Comparison of ENCODE assay signal across 10 mouse cellular contexts in the genomic region with DNA sequence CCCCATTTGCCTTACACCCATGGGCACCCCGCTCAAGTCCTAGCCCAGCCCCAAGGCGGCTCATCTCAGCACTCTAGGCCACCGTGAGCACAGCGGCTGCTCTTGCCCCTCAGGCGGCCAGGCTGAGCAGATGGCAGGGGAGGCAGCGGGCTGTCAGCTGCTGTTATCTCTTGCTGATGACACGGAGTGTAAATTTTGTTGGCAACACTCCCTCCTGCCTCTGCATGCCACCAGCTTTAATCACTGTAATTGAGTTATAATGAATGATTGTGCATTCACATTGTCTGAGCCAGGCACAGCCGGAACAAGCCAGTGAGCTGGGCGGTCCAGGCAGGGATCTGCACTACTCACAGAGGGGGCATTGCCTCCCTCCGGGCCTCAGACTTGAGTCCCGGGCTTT.
A peak's percentile ranks its signal among the peaks of the same experiment; 100 is the strongest.
DNase-seq lines count a peak whose midpoint lies in the region; ATAC-seq and TF ChIP-seq lines count a peak whose summit lies in the region.
"Had no signal": no experiment of that assay in that cellular context is flagged by ENCODE, and none has a peak within 500 bp of the region (broad histone marks: within the 10 kb centered on the region; RNA-seq: fewer than 3 reads in every experiment).

No protein-coding gene starts in this region.

- no peak overlapping the region for H3K4me3 ChIP-seq in neural tube, embryonic 13.5 days
- no peak overlapping the region for H3K4me3 ChIP-seq in intestine, embryonic 15.5 days (replicated peaks)
- no peak overlapping the region for H3K4me3 ChIP-seq in liver, postnatal 0 days (ENCODE audit: low read depth, low read length)
- H3K4me3 ChIP-seq: erythroblast, embryonic 14.5 days; liver, embryonic 13.5 days had no signal

- no peak overlapping the region for H3K27ac ChIP-seq in neural tube, embryonic 13.5 days (replicated peaks)
- no peak overlapping the region for H3K27ac ChIP-seq in intestine, embryonic 15.5 days
- H3K27ac ChIP-seq in liver, postnatal 0 days (ENCODE audit: low read depth) = no peak overlapping the region
- H3K27ac ChIP-seq: liver, embryonic 13.5 days had no signal

- H3K9me3 ChIP-seq in neural tube, embryonic 13.5 days = no peaks in the 10 kb centered on the region
- H3K9me3 ChIP-seq in intestine, embryonic 15.5 days = no peaks in the 10 kb centered on the region
- H3K9me3 ChIP-seq in liver, postnatal 0 days (ENCODE audit: low read length) = no peaks in the 10 kb centered on the region
- H3K9me3 ChIP-seq: liver, embryonic 13.5 days had no signal

- no peak overlapping the region for H3K9ac ChIP-seq in neural tube, embryonic 13.5 days
- no peak overlapping the region for H3K9ac ChIP-seq in intestine, embryonic 15.5 days
- H3K9ac ChIP-seq in liver, postnatal 0 days (replicated peaks) = no peak overlapping the region
- H3K9ac ChIP-seq: liver, embryonic 13.5 days had no signal

- no peaks in the 10 kb centered on the region for H3K36me3 ChIP-seq in neural tube, embryonic 13.5 days
- no peaks in the 10 kb centered on the region for H3K36me3 ChIP-seq in intestine, embryonic 15.5 days
- H3K36me3 ChIP-seq in liver, postnatal 0 days (replicated peaks; ENCODE audit: insufficient read depth, low read length) = no peaks in the 10 kb centered on the region
- H3K36me3 ChIP-seq: liver, embryonic 13.5 days had no signal

- peak; percentile 92 for DNase-seq in heart, adult 11 months
- DNase-seq in heart, postnatal 10 days = no peak
- DNase-seq in embryo, embryonic 11 days = peak; percentile 52
- DNase-seq in layer of hippocampus, adult 8-10 months (ENCODE audit: low spot score in 2 of 2) = peak; percentile 71 to 72
- DNase-seq in kidney, adult 18-20 months = no peak
- no peak for DNase-seq in liver, postnatal 0 days
- DNase-seq: liver, embryonic 13.5 days had no signal

- no peak overlapping the region for H3K4me2 ChIP-seq in neural tube, embryonic 13.5 days
- no peak overlapping the region for H3K4me2 ChIP-seq in intestine, embryonic 15.5 days (replicated peaks)
- H3K4me2 ChIP-seq in liver, postnatal 0 days (ENCODE audit: low read depth, low read length) = no peak overlapping the region
- H3K4me2 ChIP-seq: liver, embryonic 13.5 days had no signal

- intact Hi-C loops in heart, postnatal 10 days (cut with DNase I) = no loop called here

- TF ChIP-seq CTCF in liver, postnatal 0 days (IDR thresholded peaks at IDR 0.05; ENCODE audit: low read depth) = no peak

- 10% methylated on average over 11 of the region's 11 CpGs for WGBS in neural tube, embryonic 13.5 days
- WGBS in intestine, embryonic 15.5 days = 62% methylated on average over 11 of the region's 11 CpGs
- 64% methylated on average over 11 of the region's 11 CpGs for WGBS in liver, postnatal 0 days (ENCODE audit: insufficient replicate concordance)

- H3K4me1 ChIP-seq in neural tube, embryonic 13.5 days (replicated peaks) = peaks cover 26% of the 10 kb centered on the region
- peaks cover 12% of the 10 kb centered on the region; the same call in 1 of the 2 replicates for H3K4me1 ChIP-seq in intestine, embryonic 15.5 days (replicated peaks)
- 0 out of 2 replicates have a peak, but pooled peaks cover 2% of the 10 kb centered on the region for H3K4me1 ChIP-seq in liver, postnatal 0 days (ENCODE audit: insufficient read depth)
- H3K4me1 ChIP-seq: liver, embryonic 13.5 days had no signal

- ATAC-seq in neural tube, embryonic 13.5 days (ENCODE audit: low read depth) = peak; percentile 88
- no peak for ATAC-seq in intestine, embryonic 15.5 days
- no peak for ATAC-seq in liver, postnatal 0 days

- no peak for TF ChIP-seq EP300 in liver, postnatal 0 days (IDR thresholded peaks at IDR 0.05; ENCODE audit: low read depth)

- peaks cover 53% of the 10 kb centered on the region for H3K27me3 ChIP-seq in neural tube, embryonic 13.5 days
- no peaks in the 10 kb centered on the region for H3K27me3 ChIP-seq in intestine, embryonic 15.5 days (replicated peaks)
- H3K27me3 ChIP-seq in liver, postnatal 0 days (ENCODE audit: insufficient read depth, low read length) = no peaks in the 10 kb centered on the region

Comparison
In these comparisons a context has a peak if more than half of its experiments do, and no peak if none do; other contexts are left out.
1. DNase-seq: peak in heart, adult 11 months (single experiment), embryo, embryonic 11 days (single experiment) and layer of hippocampus, adult 8-10 months (2 of 2); none in heart, postnatal 10 days (0 of 2), kidney, adult 18-20 months (single experiment) and liver, postnatal 0 days (single experiment).